Mouse (Mus musculus): ENCODE data around the gene Cdk2.

- no peak for TF ChIP-seq CTCF (conservative IDR thresholded peaks at IDR 0.05; ENCODE audit: low read length)
- TF ChIP-seq NANOG (IDR thresholded peaks at IDR 0.05; ENCODE audit: borderline replicate concordance, low read length) = no peak
Measured at GRCm38 (mm10) chr10:128656731-128657130, 48.1 kb downstream of the Cdk2 start.
